Mouse (Mus musculus): ENCODE data around the gene Dok5. TPM values are rescaled to one million over a fixed set of nuclear protein-coding genes. Genes with fewer than 3 reads are reported as not detected.

Gene Dok5
- total and polyA plus RNA-seq, 3 experiments: not detected

DNA sequence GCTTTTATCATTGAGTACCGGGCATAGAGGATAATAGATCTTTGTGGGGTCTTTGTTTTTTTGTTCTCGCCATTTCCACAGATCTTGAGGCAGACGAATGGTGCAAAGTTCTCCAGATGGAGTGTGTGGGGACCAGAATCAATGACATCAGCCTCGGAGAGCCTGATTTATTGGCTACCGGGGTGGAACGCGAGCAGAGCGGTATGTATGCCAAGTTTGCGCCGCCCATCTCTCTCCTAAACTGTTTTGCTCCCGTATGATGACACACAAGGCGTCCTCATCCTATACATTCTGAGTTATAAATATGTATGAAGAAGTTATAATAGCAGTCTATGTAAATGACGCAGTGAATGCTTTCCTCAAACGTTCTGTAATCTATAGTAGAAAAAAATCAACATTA is 98.4 kb downstream of the Dok5 start:
- Histone ChIP-seq H3K9ac (ENCODE audit: control insufficient read depth, low read depth, low read length, poor library complexity, severe bottlenecking) (no peak overlapping the region), H3K79me2 (ENCODE audit: control insufficient read depth, insufficient read depth, low read length, poor library complexity) (no peaks in the 10 kb centered on the region), H3K36me3 (ENCODE audit: control insufficient read depth in 1 of 2, insufficient read depth in 2 of 2, low read length in 2 of 2) (no peaks in the 10 kb centered on the region), H3K4me1 (ENCODE audit: control insufficient read depth in 1 of 2, insufficient read depth in 2 of 2, low read length in 2 of 2) (no peaks in the 10 kb centered on the region), H3K27me3 (ENCODE audit: control insufficient read depth in 1 of 2, insufficient read depth in 2 of 2, low read length in 2 of 2) (no peaks in the 10 kb centered on the region), H3K27ac (ENCODE audit: control insufficient read depth, low read depth, low read length) (no peak overlapping the region), H3K9me3 (replicated peaks; ENCODE audit: insufficient read depth, low read length) (no peaks in the 10 kb centered on the region), H3K4me3 (ENCODE audit: control insufficient read depth in 1 of 2, insufficient read depth in 1 of 2, low read depth in 2 of 2, low read length in 2 of 2) (no peak overlapping the region)
- DNase-seq (ENCODE audit: low read depth, low spot score): no peak
- TF ChIP-seq POLR2A (IDR thresholded peaks at IDR 0.05; ENCODE audit: control insufficient read depth in 1 of 2, insufficient read depth in 1 of 2, low read depth in 1 of 2, low read length in 2 of 2, poor library complexity in 1 of 2): no peak
- no peak for TF ChIP-seq MXI1 (IDR thresholded peaks at IDR 0.05; ENCODE audit: low read depth, low read length)
- TF ChIP-seq GATA1 (IDR thresholded peaks at IDR 0.05; ENCODE audit: low read depth, low read length): no peak
- no peak for TF ChIP-seq USF2 (IDR thresholded peaks at IDR 0.05; ENCODE audit: borderline replicate concordance in 1 of 2, insufficient read depth in 1 of 2, low read depth in 1 of 2, low read length in 2 of 2)

- Histone ChIP-seq H3K27ac (ENCODE audit: control insufficient read depth, low read depth, low read length) (no peak overlapping the region), H3K79me2 (ENCODE audit: control insufficient read depth, insufficient read depth, low read length, poor library complexity) (no peaks in the 10 kb centered on the region), H3K36me3 (ENCODE audit: control insufficient read depth in 1 of 2, insufficient read depth in 2 of 2, low read length in 2 of 2) (no peaks in the 10 kb centered on the region), H3K4me3 (ENCODE audit: control insufficient read depth in 1 of 2, insufficient read depth in 1 of 2, low read depth in 2 of 2, low read length in 2 of 2) (no peak overlapping the region), H3K4me1 (ENCODE audit: control insufficient read depth in 1 of 2, insufficient read depth in 2 of 2, low read length in 2 of 2) (no peaks in the 10 kb centered on the region), H3K27me3 (ENCODE audit: control insufficient read depth in 1 of 2, insufficient read depth in 2 of 2, low read length in 2 of 2) (no peaks in the 10 kb centered on the region), H3K9me3 (replicated peaks; ENCODE audit: insufficient read depth, low read length) (no peaks in the 10 kb centered on the region), H3K9ac (ENCODE audit: control insufficient read depth, low read depth, low read length, poor library complexity, severe bottlenecking) (no peak overlapping the region)
- no peak for TF ChIP-seq RCOR1 (IDR thresholded peaks at IDR 0.05; ENCODE audit: low read depth, low read length)
- no peak for TF ChIP-seq NRF1 (IDR thresholded peaks at IDR 0.05; ENCODE audit: insufficient read depth, low read depth, low read length, poor library complexity, severe bottlenecking)
- no peak for TF ChIP-seq GABPA (IDR thresholded peaks at IDR 0.05; ENCODE audit: low read depth, low read length)
- no peak for TF ChIP-seq TCF12 (IDR thresholded peaks at IDR 0.05; ENCODE audit: low read depth, low read length)
- TF ChIP-seq KAT2A (conservative IDR thresholded peaks at IDR 0.05; ENCODE audit: low read depth, low read length): no peak
- DNase-seq (ENCODE audit: low read depth, low spot score): no peak
These were observed 105.3 kb downstream of the Dok5 start for GRCm38 (mm10) chr2:170836862-170837261.

GRCm38 (mm10) chr2:170837363-170837762 is 105.8 kb downstream of the Dok5 start:
- Histone ChIP-seq H3K4me1 (ENCODE audit: control insufficient read depth in 1 of 2, insufficient read depth in 2 of 2, low read length in 2 of 2) (no peaks in the 10 kb centered on the region), H3K79me2 (ENCODE audit: control insufficient read depth, insufficient read depth, low read length, poor library complexity) (no peaks in the 10 kb centered on the region), H3K27ac (ENCODE audit: control insufficient read depth, low read depth, low read length) (no peak overlapping the region), H3K27me3 (ENCODE audit: control insufficient read depth in 1 of 2, insufficient read depth in 2 of 2, low read length in 2 of 2) (no peaks in the 10 kb centered on the region), H3K4me3 (ENCODE audit: control insufficient read depth in 1 of 2, insufficient read depth in 1 of 2, low read depth in 2 of 2, low read length in 2 of 2) (no peak overlapping the region), H3K9me3 (replicated peaks; ENCODE audit: insufficient read depth, low read length) (no peaks in the 10 kb centered on the region), H3K36me3 (ENCODE audit: control insufficient read depth in 1 of 2, insufficient read depth in 2 of 2, low read length in 2 of 2) (no peaks in the 10 kb centered on the region), H3K9ac (ENCODE audit: control insufficient read depth, low read depth, low read length, poor library complexity, severe bottlenecking) (no peak overlapping the region)
- DNase-seq (ENCODE audit: low read depth, low spot score): no peak
- TF ChIP-seq BHLHE40 (IDR thresholded peaks at IDR 0.05; ENCODE audit: borderline replicate concordance, low read depth, low read length): no peak
- TF ChIP-seq CTCF (IDR thresholded peaks at IDR 0.05 in 2 of 3, conservative IDR thresholded peaks at IDR 0.05 in 1 of 3; ENCODE audit: control insufficient read depth in 1 of 3, insufficient read depth in 1 of 3, low read depth in 2 of 3, low read length in 3 of 3, poor library complexity in 1 of 3, severe bottlenecking in 1 of 3): no peak
- no peak for TF ChIP-seq USF1 (IDR thresholded peaks at IDR 0.05; ENCODE audit: low read depth, low read length)
- TF ChIP-seq POLR2AphosphoS2 (IDR thresholded peaks at IDR 0.05; ENCODE audit: low read length): no peak
- no peak for TF ChIP-seq TAL1 (IDR thresholded peaks at IDR 0.05; ENCODE audit: low read length)
- TF ChIP-seq ELF1 (IDR thresholded peaks at IDR 0.05; ENCODE audit: low read depth, low read length): no peak
- TF ChIP-seq RCOR1 (IDR thresholded peaks at IDR 0.05; ENCODE audit: low read depth, low read length): no peak
- TF ChIP-seq ETS1 (IDR thresholded peaks at IDR 0.05; ENCODE audit: low read depth, low read length): no peak
- TF ChIP-seq E2F4 (IDR thresholded peaks at IDR 0.05; ENCODE audit: borderline replicate concordance, low read depth, low read length): no peak
- TF ChIP-seq EP300 (IDR thresholded peaks at IDR 0.05; ENCODE audit: low read depth in 1 of 2, low read length in 2 of 2): no peak
- TF ChIP-seq MAX (IDR thresholded peaks at IDR 0.05; ENCODE audit: low read length): no peak
- no peak for TF ChIP-seq TCF12 (IDR thresholded peaks at IDR 0.05; ENCODE audit: low read depth, low read length)
- TF ChIP-seq CHD2 (IDR thresholded peaks at IDR 0.05; ENCODE audit: low read length): no peak
- TF ChIP-seq MYB (IDR thresholded peaks at IDR 0.05; ENCODE audit: low read depth, low read length): no peak
- TF ChIP-seq USF2 (IDR thresholded peaks at IDR 0.05; ENCODE audit: borderline replicate concordance in 1 of 2, insufficient read depth in 1 of 2, low read depth in 1 of 2, low read length in 2 of 2): no peak
